Mouse (Mus musculus): ENCODE data around the gene Fibcd1.

DNA sequence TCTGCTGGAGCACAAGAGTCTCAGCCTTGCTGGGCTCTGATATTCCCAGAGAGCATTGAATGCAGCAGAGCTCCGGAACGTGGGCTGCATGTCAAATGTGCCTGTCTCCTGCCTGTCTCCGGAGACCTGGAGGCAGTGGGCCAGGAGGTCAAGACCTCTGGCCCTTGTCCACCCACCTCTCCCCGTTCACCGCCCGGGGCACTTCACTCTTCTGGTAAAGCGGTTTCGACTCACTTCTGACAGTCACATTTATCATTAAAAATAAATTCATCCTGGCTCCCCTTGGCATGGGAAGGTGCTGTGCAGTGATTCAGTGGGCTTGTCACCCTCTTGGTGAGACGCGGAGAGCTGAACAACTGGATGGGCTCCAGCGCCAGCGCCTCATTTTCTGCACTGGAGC is 4.3 kb upstream of the Fibcd1 start:
- TF ChIP-seq POLR2A (IDR thresholded peaks at IDR 0.05; ENCODE audit: insufficient read length, low read depth) (no peak), SRF (IDR thresholded peaks at IDR 0.05; ENCODE audit: control insufficient read depth, insufficient read length, low read depth) (no peak), MAX (IDR thresholded peaks at IDR 0.05; ENCODE audit: low read depth) (no peak), TCF12 (IDR thresholded peaks at IDR 0.05; ENCODE audit: insufficient read depth, poor library complexity, severe bottlenecking) (no peak), USF1 (IDR thresholded peaks at IDR 0.05; ENCODE audit: low read depth) (no peak), CEBPB (IDR thresholded peaks at IDR 0.05; ENCODE audit: insufficient read depth, poor library complexity, severe bottlenecking) (no peak)
